Mouse (Mus musculus): ENCODE measurements around the gene Yars. TPM values are rescaled to one million over a fixed set of nuclear protein-coding genes. Genes with fewer than 3 reads are reported as not detected.
A peak's percentile ranks its signal among the peaks of the same experiment; 100 is the strongest.

Yars gene
- polyA plus RNA-seq, 1 experiment: 16.3 TPM

DNA sequence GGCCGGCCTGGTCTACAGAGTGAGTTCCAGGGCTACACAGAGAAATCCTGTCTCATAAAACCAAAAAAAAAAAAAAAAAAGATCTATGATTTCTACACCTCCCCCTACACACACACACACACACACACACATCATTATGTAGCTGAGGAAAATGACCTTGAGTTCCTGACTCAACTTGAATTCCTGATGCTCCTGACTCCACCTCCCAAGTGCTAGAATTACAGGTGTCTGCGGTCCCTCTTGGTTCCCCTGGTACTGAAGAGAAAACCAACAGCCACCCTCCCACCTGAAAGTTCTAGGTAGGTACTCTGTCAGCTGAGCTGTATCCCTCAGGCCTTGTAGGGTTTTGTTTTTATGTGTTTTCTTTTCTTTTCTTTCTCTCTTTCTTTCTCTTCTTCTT is 62.9 kb downstream of the Yars start:
- no peak for DNase-seq
- H3K4me1 ChIP-seq (ENCODE audit: control insufficient read depth, insufficient read depth, low read length): peaks cover 20% of the 10 kb centered on the region
- no peak overlapping the region for H3K4me3 ChIP-seq (ENCODE audit: insufficient read depth, low read depth, low read length)
- TF ChIP-seq CTCF (conservative IDR thresholded peaks at IDR 0.05; ENCODE audit: insufficient read depth, insufficient read length, low read depth, low read length) (no peak), POLR2A (IDR thresholded peaks at IDR 0.05; ENCODE audit: low read depth, low read length) (no peak)
- H3K27ac ChIP-seq (ENCODE audit: insufficient read depth, low read depth, low read length): no peak overlapping the region
- no peaks in the 10 kb centered on the region for H3K27me3 ChIP-seq (replicated peaks; ENCODE audit: control insufficient read depth, insufficient read depth, low read length)
- 86% methylated on average over 2 of the region's 2 CpGs for WGBS
- no peaks in the 10 kb centered on the region for H3K36me3 ChIP-seq (ENCODE audit: control insufficient read depth, insufficient read depth, low read length)

- H3K36me3 ChIP-seq (ENCODE audit: control insufficient read depth, insufficient read depth, low read length): no peaks in the 10 kb centered on the region
- no peak for DNase-seq
- WGBS: 93% methylated on average over 3 of the region's 3 CpGs
- TF ChIP-seq POLR2A (IDR thresholded peaks at IDR 0.05; ENCODE audit: low read depth, low read length) (no peak), CTCF (conservative IDR thresholded peaks at IDR 0.05; ENCODE audit: insufficient read depth, insufficient read length, low read depth, low read length) (no peak)
- no peak overlapping the region for H3K4me3 ChIP-seq (ENCODE audit: insufficient read depth, low read depth, low read length)
- no peaks in the 10 kb centered on the region for H3K27me3 ChIP-seq (replicated peaks; ENCODE audit: control insufficient read depth, insufficient read depth, low read length)
- H3K27ac ChIP-seq (ENCODE audit: insufficient read depth, low read depth, low read length): no peak overlapping the region
- peaks cover 17% of the 10 kb centered on the region; the same call in 1 of the 2 replicates for H3K4me1 ChIP-seq (ENCODE audit: control insufficient read depth, insufficient read depth, low read length)
Observed at GRCm38 (mm10) chr4:129254571-129254970, 65.0 kb downstream of the Yars start.

DNA sequence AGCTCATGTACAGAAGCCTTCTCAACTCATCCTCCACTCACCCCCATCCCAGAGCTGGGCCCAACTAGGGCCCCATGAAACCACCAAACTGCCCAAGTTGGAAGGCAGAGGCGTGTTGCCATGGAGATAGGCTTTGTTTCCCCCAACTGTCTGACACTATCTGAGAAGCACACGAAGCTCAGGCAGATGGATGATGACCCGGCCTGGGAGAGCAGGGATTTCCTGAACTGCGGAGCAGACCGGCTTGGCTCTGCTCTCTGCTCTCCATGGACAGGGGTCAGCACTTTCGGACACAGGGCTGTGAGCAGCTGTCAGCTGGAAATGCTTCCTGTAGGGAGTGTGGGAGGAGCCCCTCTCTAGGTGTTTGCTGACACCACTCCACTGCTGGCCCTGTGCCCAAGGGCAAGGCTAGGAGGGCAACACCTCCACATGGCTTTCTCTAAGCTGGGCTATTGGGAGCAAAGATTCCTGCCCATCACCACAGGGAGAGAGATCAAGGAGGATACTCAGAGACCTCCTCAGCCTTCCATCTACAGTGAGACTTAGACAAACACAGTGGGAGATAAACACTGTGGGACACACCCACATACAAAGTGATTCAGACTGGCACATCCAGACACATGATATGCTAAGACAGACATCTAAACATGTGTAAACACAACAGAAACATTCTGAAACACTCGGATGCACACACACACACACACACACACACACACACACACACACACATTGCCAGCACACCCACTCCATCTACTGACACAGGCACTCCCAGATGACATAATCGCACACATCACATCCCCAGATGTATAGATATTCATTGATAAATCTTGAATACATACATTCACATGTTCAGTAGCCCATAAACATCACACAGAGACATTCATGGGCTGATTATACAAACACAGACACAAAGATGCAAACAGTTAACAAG is 67.2 kb downstream of the Yars start:
- Histone ChIP-seq H3K4me1 (ENCODE audit: control insufficient read depth, insufficient read depth, low read length) (peaks cover 7% of the 10 kb centered on the region; the same call in 1 of the 2 replicates), H3K36me3 (ENCODE audit: control insufficient read depth, insufficient read depth, low read length) (no peaks in the 10 kb centered on the region), H3K4me3 (ENCODE audit: insufficient read depth, low read depth, low read length) (no peak overlapping the region), H3K27ac (ENCODE audit: insufficient read depth, low read depth, low read length) (no peak overlapping the region), H3K27me3 (replicated peaks; ENCODE audit: control insufficient read depth, insufficient read depth, low read length) (no peaks in the 10 kb centered on the region)
- DNase-seq: peak; percentile 82
- TF ChIP-seq POLR2A (IDR thresholded peaks at IDR 0.05; ENCODE audit: low read depth, low read length) (no peak), CTCF (conservative IDR thresholded peaks at IDR 0.05; ENCODE audit: insufficient read depth, insufficient read length, low read depth, low read length) (no peak)
- WGBS: 22% methylated on average over 8 of the region's 8 CpGs

GRCm38 (mm10) chr4:129259101-129259500 is 69.5 kb downstream of the Yars start:
- DNase-seq: peak; percentile 61
- WGBS: 67% methylated on average over 4 of the region's 4 CpGs

DNA sequence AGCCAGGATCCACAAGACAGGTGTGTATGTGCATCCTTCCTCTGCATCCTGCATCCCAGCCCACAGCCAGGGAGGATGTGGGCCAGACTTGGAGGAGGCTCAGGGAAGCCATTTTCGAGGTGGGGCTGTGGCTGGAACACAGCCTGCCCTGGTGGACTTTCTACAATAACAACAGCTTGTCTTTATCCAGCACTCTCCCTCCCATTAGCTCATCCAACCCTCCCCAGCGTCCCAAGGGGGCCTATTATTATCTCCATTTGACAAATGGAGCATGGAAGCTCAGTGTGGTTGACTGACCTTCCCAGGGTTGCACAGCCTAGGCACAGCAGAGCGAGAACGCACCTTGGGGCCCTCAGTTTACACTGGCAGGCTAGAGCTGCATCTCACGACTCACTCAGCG is 71.1 kb downstream of the Yars start:
- Histone ChIP-seq H3K27ac (ENCODE audit: insufficient read depth, low read depth, low read length) (no peak overlapping the region), H3K4me3 (ENCODE audit: insufficient read depth, low read depth, low read length) (no peak overlapping the region), H3K36me3 (ENCODE audit: control insufficient read depth, insufficient read depth, low read length) (no peaks in the 10 kb centered on the region), H3K27me3 (replicated peaks; ENCODE audit: control insufficient read depth, insufficient read depth, low read length) (no peaks in the 10 kb centered on the region), H3K4me1 (ENCODE audit: control insufficient read depth, insufficient read depth, low read length) (peaks cover 8% of the 10 kb centered on the region; the same call in 1 of the 2 replicates)
- 45% methylated on average over 6 of the region's 6 CpGs for WGBS
- TF ChIP-seq POLR2A (IDR thresholded peaks at IDR 0.05; ENCODE audit: low read depth, low read length): no peak
- no peak for TF ChIP-seq CTCF (conservative IDR thresholded peaks at IDR 0.05; ENCODE audit: insufficient read depth, insufficient read length, low read depth, low read length)
- DNase-seq: no peak

More at GRCm38 (mm10) chr4:129259101-129259500, 69.5 kb downstream of the Yars start:
- Histone ChIP-seq H3K27me3 (replicated peaks; ENCODE audit: control insufficient read depth, insufficient read depth, low read length) (no peaks in the 10 kb centered on the region), H3K27ac (ENCODE audit: insufficient read depth, low read depth, low read length) (no peak overlapping the region), H3K36me3 (ENCODE audit: control insufficient read depth, insufficient read depth, low read length) (no peaks in the 10 kb centered on the region), H3K4me3 (ENCODE audit: insufficient read depth, low read depth, low read length) (no peak overlapping the region), H3K4me1 (ENCODE audit: control insufficient read depth, insufficient read depth, low read length) (peaks cover 8% of the 10 kb centered on the region; the same call in 1 of the 2 replicates)
- TF ChIP-seq POLR2A (IDR thresholded peaks at IDR 0.05; ENCODE audit: low read depth, low read length): no peak
- TF ChIP-seq CTCF (conservative IDR thresholded peaks at IDR 0.05; ENCODE audit: insufficient read depth, insufficient read length, low read depth, low read length): no peak

DNA sequence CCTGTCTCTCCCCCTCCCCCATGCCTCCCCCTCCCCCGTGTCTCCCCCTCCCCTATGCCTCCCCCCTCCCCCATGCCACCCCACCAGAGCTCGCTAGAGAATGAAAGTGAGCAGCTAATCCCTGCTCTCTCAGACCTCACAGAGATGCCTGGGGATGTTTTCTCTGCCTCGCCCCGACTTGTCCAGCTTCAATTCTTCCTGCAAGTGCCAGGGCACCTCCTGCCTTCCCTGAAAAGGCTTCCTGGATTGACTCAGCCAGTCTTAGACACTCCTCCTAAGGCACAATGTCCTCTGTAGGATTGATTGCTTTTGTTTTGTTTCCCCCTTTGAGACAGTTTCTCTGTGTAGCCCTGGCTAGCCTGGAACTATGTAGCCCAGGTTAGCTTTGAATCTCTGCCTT is 71.6 kb downstream of the Yars start, which contains the start of gene C77080:
TSS of gene C77080 (minus strand) at position 209 of the 400 bp plus-strand sequence.
- H3K27ac ChIP-seq (ENCODE audit: insufficient read depth, low read depth, low read length): no peak within 1 kb of the TSS
- TF ChIP-seq CTCF (conservative IDR thresholded peaks at IDR 0.05; ENCODE audit: insufficient read depth, insufficient read length, low read depth, low read length) (no peak), POLR2A (IDR thresholded peaks at IDR 0.05; ENCODE audit: low read depth, low read length) (no peak)
- H3K4me1 ChIP-seq (ENCODE audit: control insufficient read depth, insufficient read depth, low read length): peaks cover 7% of the 10 kb centered on the region; the same call in 1 of the 2 replicates
- no peaks in the 10 kb centered on the region for H3K36me3 ChIP-seq (ENCODE audit: control insufficient read depth, insufficient read depth, low read length)
- H3K4me3 ChIP-seq (ENCODE audit: insufficient read depth, low read depth, low read length): no peak within 1 kb of the TSS
- no peaks in the 10 kb centered on the region for H3K27me3 ChIP-seq (replicated peaks; ENCODE audit: control insufficient read depth, insufficient read depth, low read length)
- 47% methylated on average over 3 of the region's 4 CpGs for WGBS
- no peak for DNase-seq

All from kidney, adult 2 months (tissue).